Mouse (Mus musculus) liver, embryonic 11.5 days (tissue): ENCODE measurements around the gene Mlx. TPM values are rescaled to one million over a fixed set of nuclear protein-coding genes. Genes with fewer than 3 reads are reported as not detected.

Source experiments
- ATAC-seq: fragments of 200-750 bp; cut with Nextera tagmentation; replicated peaks from 2 replicates; pipeline ENCODE4 v1.8.0; 2017; ENCODE audit warnings: moderate number of reproducible peaks, mild to moderate bottlenecking, moderate TSS enrichment, moderate library complexity; ENCODE audit not compliant: low FRiP score
- DNase-seq: peaks from one replicate; pipeline ENCODE4 v3.0.0-alpha.2; 2017; ENCODE audit warnings: low spot score
- H3K27ac ChIP-seq: fragments of 300-500 bp; sonication (generic); 2 replicates; pipeline ENCODE4 v1.5.1; 2014; ENCODE audit warnings: mild to moderate bottlenecking, low read depth, low read length, control low read depth
- H3K27me3 ChIP-seq: fragments of 300-500 bp; sonication (generic); replicated peaks from 2 replicates; pipeline ENCODE4 v1.6.1; 2014; ENCODE audit warnings: low read length, mixed read lengths; ENCODE audit not compliant: control insufficient read depth, insufficient read depth
- H3K36me3 ChIP-seq: fragments of 300-500 bp; sonication (generic); 2 replicates; pipeline ENCODE4 v1.6.1; 2014; ENCODE audit warnings: mild to moderate bottlenecking, low read length, moderate library complexity, mixed read lengths; ENCODE audit not compliant: control insufficient read depth, insufficient read depth
- H3K4me1 ChIP-seq: fragments of 300-500 bp; sonication (generic); replicated peaks from 2 replicates; pipeline ENCODE4 v1.6.1; 2014; ENCODE audit warnings: low read length, mixed read lengths; ENCODE audit not compliant: control insufficient read depth, insufficient read depth
- H3K4me2 ChIP-seq: fragments of 300-500 bp; sonication (generic); 2 replicates; pipeline ENCODE4 v1.6.1; 2014; ENCODE audit warnings: mild to moderate bottlenecking, control low read depth, moderate library complexity
- H3K4me3 ChIP-seq: fragments of 300-500 bp; sonication (generic); 2 replicates; pipeline ENCODE4 v1.5.1; 2014; ENCODE audit warnings: low read depth, low read length, control low read depth
- H3K9ac ChIP-seq: fragments of 300-500 bp; sonication (generic); 2 replicates; pipeline ENCODE4 v1.6.1; 2014; ENCODE audit warnings: low read depth, low read length, control low read depth
- H3K9me3 ChIP-seq: fragments of 300-500 bp; sonication (generic); 2 replicates; pipeline ENCODE4 v1.6.1; 2016; ENCODE audit warnings: low read length, inconsistent platforms, mixed read lengths; ENCODE audit not compliant: control insufficient read depth
- whole genome bisulfite sequencing: fragments of 180-500 bp; shearing (Covaris S2); extraction: QIAGEN DNeasy Blood & Tissue Kit; methylation state at CpG from one replicate; pipeline ENCODE4 v1.1.7; 2014; 5-methylcytosine and 5-hydroxymethylcytosine counted together
- polyA plus RNA-seq: library from polyadenylated mRNA; unstranded; fragments of >200 nt; fragmentation: Nextera tagmentation; extraction: Ambion mirVana; gene quantifications from 2 replicates; pipeline ENCODE4 v1.2.1, GENCODE M21; 2014

Gene Mlx
- polyA plus RNA-seq, 1 experiment from 2014 or later = 45.3 TPM

DNA sequence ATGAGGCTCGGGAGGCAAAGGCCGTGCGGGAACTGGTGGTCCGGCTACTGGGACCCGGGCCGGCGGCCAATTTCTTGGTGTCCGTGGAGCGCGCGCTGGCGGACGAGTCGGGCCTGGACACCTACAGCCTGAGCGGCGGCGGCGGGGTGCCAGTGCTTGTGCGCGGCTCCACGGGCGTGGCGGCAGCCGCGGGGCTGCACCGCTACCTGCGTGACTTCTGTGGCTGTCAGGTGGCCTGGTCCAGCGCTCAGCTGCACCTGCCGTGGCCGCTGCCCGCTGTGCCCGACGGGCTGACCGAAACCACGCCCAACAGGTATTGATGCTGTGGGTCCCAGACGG lies 16.9 kb upstream of the Mlx start:
- peak overlapping the region; percentile 74 for H3K9ac ChIP-seq
- peak; percentile 51 for ATAC-seq
- no peaks in the 10 kb centered on the region for H3K9me3 ChIP-seq
- peaks cover 13% of the 10 kb centered on the region for H3K27me3 ChIP-seq
- peak overlapping the region; percentile 100 for H3K4me2 ChIP-seq
- peaks cover 16% of the 10 kb centered on the region for H3K4me1 ChIP-seq
- H3K36me3 ChIP-seq = no peaks in the 10 kb centered on the region
- DNase-seq = no peak
- peak overlapping the region; percentile 13 for H3K27ac ChIP-seq
- peak overlapping the region; percentile 82 for H3K4me3 ChIP-seq
- under 1% methylated on average over 36 of the region's 36 CpGs for WGBS

- WGBS = 73% methylated on average over 6 of the region's 6 CpGs
- H3K27me3 ChIP-seq = peaks cover 13% of the 10 kb centered on the region
- peak overlapping the region; percentile 82; the same call in 1 of the 2 replicates for H3K4me3 ChIP-seq
- peak overlapping the region; percentile 100; the same call in 1 of the 2 replicates for H3K4me2 ChIP-seq
- no peak for ATAC-seq
- peaks cover 12% of the 10 kb centered on the region for H3K4me1 ChIP-seq
- no peaks in the 10 kb centered on the region for H3K36me3 ChIP-seq
- H3K9ac ChIP-seq = no peak overlapping the region
- H3K9me3 ChIP-seq = no peaks in the 10 kb centered on the region
- H3K27ac ChIP-seq = no peak overlapping the region
- no peak for DNase-seq
Measured at GRCm38 (mm10) chr11:101070987-101071386, 16.1 kb upstream of the Mlx start.

DNA sequence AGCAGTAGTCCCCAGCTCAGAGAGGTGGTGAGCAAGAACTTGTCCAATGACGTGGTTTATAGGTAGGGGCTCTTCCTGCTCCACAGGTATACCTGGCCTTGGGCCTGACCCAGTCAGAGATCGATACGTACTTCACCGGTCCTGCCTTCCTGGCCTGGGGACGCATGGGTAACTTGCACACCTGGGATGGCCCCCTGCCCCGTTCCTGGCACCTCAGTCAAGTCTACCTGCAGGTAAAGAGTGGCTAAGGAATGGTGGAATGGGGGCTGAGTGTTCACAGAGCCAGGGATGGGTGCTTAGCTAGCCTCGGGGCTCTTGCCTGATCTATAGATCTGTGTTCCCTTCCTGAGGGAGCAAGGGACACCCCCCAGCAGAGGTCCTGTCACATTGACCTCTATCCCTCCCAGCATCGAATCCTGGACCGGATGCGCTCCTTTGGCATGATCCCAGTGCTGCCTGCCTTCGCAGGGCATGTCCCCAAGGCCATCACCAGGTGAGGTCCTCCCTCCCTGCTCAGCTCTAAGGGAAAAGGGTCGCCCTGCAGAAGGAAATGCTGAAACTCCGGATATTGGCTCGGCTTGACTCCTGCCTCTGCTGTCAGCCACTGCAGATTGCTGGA lies 15.2 kb upstream of the Mlx start:
- WGBS = 65% methylated on average over 14 of the region's 14 CpGs
- no peak overlapping the region for H3K27ac ChIP-seq
- no peak overlapping the region for H3K4me2 ChIP-seq
- H3K36me3 ChIP-seq = no peaks in the 10 kb centered on the region
- H3K4me1 ChIP-seq = peaks cover 5% of the 10 kb centered on the region
- no peak overlapping the region for H3K4me3 ChIP-seq
- DNase-seq = no peak
- no peaks in the 10 kb centered on the region for H3K9me3 ChIP-seq
- ATAC-seq = no peak
- no peak overlapping the region for H3K9ac ChIP-seq
- peaks cover 17% of the 10 kb centered on the region for H3K27me3 ChIP-seq

GRCm38 (mm10) chr11:101078121-101078520 lies 9.0 kb upstream of the Mlx start, which contains the start of gene Hsd17b1:
Hsd17b1 (plus strand) TSS chr11:101078411.
- peaks cover 5% of the 10 kb centered on the region for H3K4me1 ChIP-seq
- no peak within 1 kb of the TSS for H3K4me3 ChIP-seq
- H3K9ac ChIP-seq = no peak within 1 kb of the TSS
- peaks cover 46% of the 10 kb centered on the region for H3K27me3 ChIP-seq
- peak within 1 kb of the TSS; percentile 48; the same call in 1 of the 2 replicates for H3K4me2 ChIP-seq
- WGBS = 76% methylated on average over 9 of the region's 9 CpGs
- ATAC-seq = no peak
- DNase-seq = no peak
- H3K27ac ChIP-seq = no peak within 1 kb of the TSS
- H3K9me3 ChIP-seq = no peaks in the 10 kb centered on the region
- no peaks in the 10 kb centered on the region for H3K36me3 ChIP-seq

GRCm38 (mm10) chr11:101079746-101080145 lies 7.3 kb upstream of the Mlx start:
- H3K4me1 ChIP-seq = peaks cover 14% of the 10 kb centered on the region
- H3K9me3 ChIP-seq = no peaks in the 10 kb centered on the region
- H3K4me2 ChIP-seq = peak overlapping the region; percentile 48
- peaks cover 46% of the 10 kb centered on the region for H3K27me3 ChIP-seq
- no peak for DNase-seq
- no peaks in the 10 kb centered on the region; the same call in 1 of the 2 replicates for H3K36me3 ChIP-seq
- peak overlapping the region; percentile 28 for H3K4me3 ChIP-seq
- no peak overlapping the region for H3K27ac ChIP-seq
- 5% methylated on average over 27 of the region's 27 CpGs for WGBS
- ATAC-seq = no peak
- no peak overlapping the region for H3K9ac ChIP-seq

GRCm38 (mm10) chr11:101080421-101080820 lies 6.7 kb upstream of the Mlx start:
- H3K4me1 ChIP-seq = peaks cover 17% of the 10 kb centered on the region
- 76% methylated on average over 5 of the region's 5 CpGs for WGBS
- H3K9me3 ChIP-seq = no peaks in the 10 kb centered on the region
- no peak for ATAC-seq
- H3K36me3 ChIP-seq = peaks cover 2% of the 10 kb centered on the region; the same call in 1 of the 2 replicates
- no peak overlapping the region for H3K9ac ChIP-seq
- H3K27ac ChIP-seq = no peak overlapping the region
- H3K4me2 ChIP-seq = no peak overlapping the region
- H3K4me3 ChIP-seq = no peak overlapping the region
- peaks cover 46% of the 10 kb centered on the region for H3K27me3 ChIP-seq
- no peak for DNase-seq

DNA sequence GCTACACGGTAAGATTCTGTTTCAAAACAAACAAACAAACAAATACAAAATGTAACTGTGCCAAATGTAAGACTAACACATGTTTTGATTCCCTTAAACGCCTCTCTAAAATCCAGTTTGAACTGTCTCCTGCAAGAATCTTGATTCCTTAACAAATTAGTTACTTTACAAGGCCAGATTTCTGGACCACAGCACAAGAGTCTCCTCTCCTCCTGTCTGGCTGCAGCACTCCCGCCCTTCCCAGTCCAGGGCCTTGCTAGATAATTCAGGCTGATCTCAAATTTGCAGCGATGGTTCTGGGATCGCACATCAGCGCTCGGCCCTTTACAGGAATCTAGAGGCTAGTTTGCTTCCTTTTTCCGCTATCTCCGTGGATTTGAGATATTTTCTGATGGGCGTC lies 5.4 kb upstream of the Mlx start:
- Histone ChIP-seq H3K9ac (peak overlapping the region; percentile 58), H3K4me2 (peak overlapping the region; percentile 74), H3K4me1 (peaks cover 26% of the 10 kb centered on the region), H3K27ac (peak overlapping the region; percentile 26; the same call in 1 of the 2 replicates), H3K4me3 (peak overlapping the region; percentile 64), H3K36me3 (peaks cover 2% of the 10 kb centered on the region; the same call in 1 of the 2 replicates), H3K9me3 (no peaks in the 10 kb centered on the region), H3K27me3 (peaks cover 45% of the 10 kb centered on the region)
- DNase-seq (no peak), ATAC-seq (no peak)
- WGBS = 10% methylated on average over 10 of the region's 10 CpGs

- Histone ChIP-seq H3K9ac (peak within 1 kb of the TSS; percentile 71), H3K4me3 (peak within 1 kb of the TSS; percentile 64), H3K27ac (peak within 1 kb of the TSS; percentile 62), H3K4me1 (peaks cover 29% of the 10 kb centered on the region), H3K36me3 (peaks cover 2% of the 10 kb centered on the region), H3K27me3 (peaks cover 37% of the 10 kb centered on the region), H3K4me2 (peak within 1 kb of the TSS; percentile 74), H3K9me3 (no peaks in the 10 kb centered on the region)
- ATAC-seq (peak; percentile 88), DNase-seq (peak; percentile 94)
- WGBS = under 1% methylated on average over 51 of the region's 51 CpGs
Measured at GRCm38 (mm10) chr11:101082208-101083082, 4.6 kb upstream of the Mlx start, which contains the start of gene Coasy. Coasy (plus strand) TSS chr11:101082565.
